Mouse (Mus musculus) CH12.LX (cell line): ENCODE results near the gene 6030408B16Rik.

Experiments
- ELF1 ChIP-seq: IDR thresholded peaks from 2 replicates; pipeline ENCODE4 v1.6.1; 2014; ENCODE audit warnings: low read depth, mild to moderate bottlenecking, inconsistent platforms, low read length, improper control_type of control experiment
- EP300 ChIP-seq: IDR thresholded peaks from 2 replicates; pipeline ENCODE4 v1.6.1; 2011; ENCODE audit warnings: low read length, improper control_type of control experiment
- ETS1 ChIP-seq: conservative IDR thresholded peaks from 2 replicates; pipeline ENCODE4 v1.6.1; 2012; ENCODE audit warnings: low read depth, mild to moderate bottlenecking, inconsistent platforms, low read length, improper control_type of control experiment, moderate library complexity
- MAX ChIP-seq: IDR thresholded peaks from 2 replicates; pipeline ENCODE4 v1.6.1; 2011; ENCODE audit warnings: low read length, improper control_type of control experiment
- POLR2A ChIP-seq: IDR thresholded peaks from 2 replicates; pipeline ENCODE4 v1.6.1; 2011; ENCODE audit warnings: low read depth, mild to moderate bottlenecking, improper control_type of control experiment, low read length
- POLR2AphosphoS2 ChIP-seq: IDR thresholded peaks from 2 replicates; pipeline ENCODE4 v1.6.1; 2011; ENCODE audit warnings: low read depth, low read length, improper control_type of control experiment
- RCOR1 ChIP-seq: conservative IDR thresholded peaks from 2 replicates; pipeline ENCODE4 v1.6.1; 2012; ENCODE audit warnings: low read depth, mild to moderate bottlenecking, inconsistent platforms, low read length, improper control_type of control experiment
- USF1 ChIP-seq: IDR thresholded peaks from 2 replicates; pipeline ENCODE4 v1.6.1; 2014; ENCODE audit warnings: low read depth, mild to moderate bottlenecking, inconsistent platforms, low read length, improper control_type of control experiment

DNA sequence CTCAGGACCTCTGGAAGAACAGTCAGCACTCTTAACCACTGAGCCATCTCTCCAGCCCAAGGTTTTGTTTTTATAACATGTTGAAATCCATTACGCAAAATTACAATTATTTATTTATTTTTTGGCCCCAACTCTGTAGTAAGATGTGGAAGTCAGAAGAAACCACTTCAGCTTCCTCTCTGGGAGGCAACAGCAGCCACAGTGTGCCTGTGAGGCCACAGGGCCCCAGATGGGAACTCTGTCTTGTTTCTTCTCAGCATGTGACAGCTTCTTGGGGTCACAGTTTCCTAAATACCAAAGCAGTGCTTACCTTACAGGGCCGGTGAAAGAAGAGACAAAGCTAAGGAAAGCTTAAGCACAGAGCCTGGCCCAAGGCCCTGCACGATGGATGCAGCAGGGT, 49.0 kb upstream of the 6030408B16Rik start:
- TF ChIP-seq POLR2A (no peak), POLR2AphosphoS2 (no peak), MAX (no peak), RCOR1 (no peak), ELF1 (no peak), ETS1 (no peak), EP300 (no peak), USF1 (no peak)
